Mouse (Mus musculus) frontal cortex, adult (tissue): ENCODE results near the gene Qars.
A peak's percentile ranks its signal among the peaks of the same experiment; 100 is the strongest.

Experiments used
- ATAC-seq: cut with Nextera tagmentation; 2 replicates; pipeline ENCODE4 v1.9.2; 2017; ENCODE audit warnings: mild to moderate bottlenecking, moderate library complexity, mixed read lengths; ENCODE audit not compliant: low TSS enrichment

Qars gene

DNA sequence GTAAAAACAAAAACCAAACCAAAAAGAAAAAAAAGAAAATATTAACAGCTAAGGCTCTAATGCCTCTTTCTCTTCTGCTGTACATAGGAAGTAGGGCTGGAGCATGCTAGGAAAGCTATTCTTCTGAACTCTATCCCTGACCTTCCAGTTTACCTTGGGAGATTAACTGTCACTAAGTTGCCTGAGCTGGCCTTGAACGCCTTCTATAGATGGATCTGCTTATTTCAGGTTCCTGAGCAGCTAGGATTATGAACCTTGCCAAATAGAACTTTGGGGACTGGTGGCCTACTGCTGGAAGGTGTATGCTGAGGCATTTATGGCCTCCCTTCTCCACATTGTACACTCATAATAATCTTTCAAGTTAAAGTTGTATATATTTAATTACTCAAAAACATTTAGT, 23.4 kb downstream of the Qars start:
- no peak for ATAC-seq

DNA sequence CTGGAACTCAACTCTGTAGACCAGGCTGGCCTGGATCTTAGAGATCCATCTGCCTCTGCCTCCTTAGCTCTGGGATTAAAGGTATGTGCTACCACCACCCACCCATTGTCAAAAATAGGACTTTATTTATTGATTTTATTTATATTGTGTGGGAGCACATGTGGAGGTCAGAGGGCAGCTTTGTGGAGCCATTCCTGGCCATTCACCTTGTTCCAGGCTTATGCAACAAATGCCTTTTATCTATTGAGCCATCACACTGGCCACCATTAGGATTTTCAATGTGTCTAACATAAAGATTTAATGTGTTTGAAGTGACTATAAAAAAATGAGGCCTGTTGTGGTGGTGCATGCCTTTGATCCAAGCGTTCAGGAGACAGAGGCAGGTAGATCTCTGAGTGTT, 24.0 kb downstream of the Qars start:
- no peak for ATAC-seq

DNA sequence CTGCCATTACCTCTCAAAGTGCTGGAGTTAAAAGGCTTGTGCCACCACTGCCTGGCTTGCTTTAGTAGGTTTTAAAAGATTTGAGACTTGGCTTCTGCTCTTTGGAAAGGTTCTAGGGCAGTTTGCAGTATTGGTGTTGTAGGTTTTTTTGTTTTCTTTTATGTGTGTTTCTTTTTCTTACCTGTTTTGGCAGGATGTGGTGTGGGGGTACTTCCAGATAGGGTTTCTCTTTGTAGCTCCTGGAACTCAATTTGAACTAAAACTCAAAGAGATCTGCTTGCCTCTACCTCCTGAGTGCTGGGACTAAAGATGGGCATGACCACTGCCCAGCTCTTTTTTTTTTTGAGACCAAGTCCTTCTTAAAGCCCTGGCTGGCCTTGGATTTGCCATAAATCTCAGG, 33.3 kb downstream of the Qars start:
- no peak for ATAC-seq

DNA sequence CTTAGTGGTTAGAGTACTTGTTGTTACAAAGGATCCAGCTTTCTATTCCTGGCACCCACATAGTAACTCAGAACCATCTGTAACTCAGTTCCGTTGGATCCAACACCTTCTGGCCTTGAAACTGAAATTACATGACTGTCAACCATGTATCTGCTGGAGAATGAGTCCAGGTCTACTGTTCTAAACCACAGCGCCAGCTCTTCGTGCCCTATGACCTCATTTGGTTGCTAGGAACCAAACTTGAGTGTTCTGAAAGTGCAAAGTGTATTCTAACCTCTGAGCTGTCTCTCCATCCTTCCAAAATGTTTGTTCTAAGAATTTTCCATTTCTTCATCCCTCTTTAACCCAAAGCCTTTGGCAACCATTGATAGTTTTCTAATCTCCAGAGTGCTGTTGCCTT, 38.5 kb downstream of the Qars start:
- ATAC-seq = no peak

DNA sequence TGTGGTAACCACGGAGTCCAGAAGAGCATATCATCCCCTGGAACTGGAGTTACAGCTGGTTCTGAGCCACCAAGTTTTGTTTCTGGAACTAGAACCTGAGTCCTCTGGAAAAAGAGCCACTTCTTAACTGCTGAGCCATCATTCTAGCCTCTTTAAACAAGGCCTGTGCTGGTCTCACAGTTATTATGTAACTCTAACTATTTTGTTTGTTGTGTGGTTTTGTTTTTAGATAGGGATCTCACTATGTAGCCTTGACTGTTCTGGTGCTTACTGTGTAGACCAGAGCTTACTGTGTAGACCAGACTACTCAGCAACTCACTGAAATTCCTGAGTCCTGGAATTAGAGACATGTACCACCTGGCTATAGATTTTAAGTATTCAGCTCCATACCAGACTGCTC, 39.4 kb downstream of the Qars start:
- ATAC-seq = no peak

DNA sequence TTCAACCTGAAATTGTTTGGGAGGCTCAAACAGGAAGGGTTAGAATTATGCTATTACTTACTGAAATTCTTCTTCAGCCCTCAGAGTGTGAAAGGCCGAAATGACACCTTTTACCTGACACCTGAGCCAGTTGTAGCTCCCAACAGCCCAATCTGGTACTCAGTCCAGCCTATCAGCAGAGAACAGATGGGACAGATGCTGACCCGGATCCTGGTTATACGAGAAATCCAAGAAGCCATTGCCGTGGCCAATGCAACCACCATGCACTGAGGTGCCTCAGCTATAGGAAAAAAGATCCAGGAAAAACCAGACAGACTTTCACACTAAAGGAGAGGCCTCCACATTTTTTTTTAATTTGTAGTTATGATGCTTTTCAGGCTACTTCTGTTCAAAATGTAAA, 51.7 kb downstream of the Qars start:
- no peak for ATAC-seq

DNA sequence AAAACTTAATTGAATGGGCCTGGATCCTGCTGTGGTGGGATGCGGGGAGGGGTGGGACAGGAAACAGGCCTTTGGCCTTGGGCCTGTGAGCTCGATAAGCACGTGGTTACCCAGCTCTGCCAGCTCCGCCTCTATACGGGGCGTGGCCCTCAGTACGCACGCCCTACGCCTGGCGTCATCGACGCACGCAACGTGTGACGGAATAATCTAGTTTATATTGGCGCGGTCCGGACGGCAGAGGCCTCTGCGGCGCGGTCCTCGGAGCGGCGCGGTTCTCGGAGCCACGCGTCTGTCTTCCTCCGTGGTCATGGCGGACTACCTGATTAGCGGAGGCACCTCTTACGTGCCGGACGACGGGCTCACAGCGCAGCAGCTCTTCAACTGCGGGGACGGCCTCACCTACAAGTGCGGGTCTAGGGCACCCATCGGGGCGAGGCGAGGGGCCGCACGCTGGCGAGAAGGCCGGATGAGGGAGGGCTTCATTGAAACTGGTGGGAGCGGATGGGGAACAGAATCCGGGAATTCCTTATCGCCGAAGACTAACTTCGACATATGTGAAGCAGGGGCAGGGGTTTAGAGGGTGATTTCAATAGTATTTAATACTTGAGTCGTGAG, 52.8 kb downstream of the Qars start, which contains the start of gene Impdh2:
Gene Impdh2 (plus strand): TSS at position 60 of the 615 bp plus-strand sequence.
- peak; percentile 95 for ATAC-seq

DNA sequence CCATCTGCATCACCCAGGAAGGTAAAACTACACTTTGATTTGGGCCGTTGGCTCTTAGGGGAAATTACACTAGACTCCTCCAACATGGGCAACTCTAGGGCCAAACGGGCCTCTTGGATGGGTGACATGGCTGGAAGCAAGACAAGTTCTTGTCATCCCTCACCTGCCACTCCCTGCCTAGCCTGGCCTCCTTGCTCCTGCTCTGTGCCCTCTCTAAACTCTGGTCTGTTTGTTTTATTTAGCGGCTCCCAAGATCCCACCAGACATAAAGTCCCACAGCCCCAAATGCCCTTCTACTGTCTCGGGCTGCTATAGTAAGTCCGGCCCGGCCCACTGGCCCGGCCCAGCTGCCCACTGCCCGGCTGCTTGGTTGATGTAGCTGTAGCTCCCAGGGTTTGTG, 56.2 kb downstream of the Qars start:
- ATAC-seq = no peak

DNA sequence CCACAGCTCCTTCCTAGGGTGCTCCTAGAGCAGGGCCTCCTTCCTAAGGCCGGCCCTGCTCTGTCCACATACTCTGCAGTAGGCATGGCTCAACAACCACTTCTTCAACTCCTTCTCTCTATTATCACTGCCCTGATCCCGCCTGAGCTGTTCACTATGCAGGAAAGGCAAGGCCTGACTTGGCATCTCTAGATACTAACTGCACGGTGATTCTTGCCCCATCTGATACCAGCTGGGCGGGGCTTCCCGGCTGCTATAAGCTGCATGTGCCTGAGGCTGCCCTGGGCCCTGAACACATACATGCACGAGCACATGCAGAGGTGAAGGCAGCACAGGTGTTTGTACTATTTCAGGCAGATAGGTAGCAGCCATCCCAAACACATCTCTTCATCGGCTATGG, 56.6 kb downstream of the Qars start:
- ATAC-seq = no peak
